Mouse (Mus musculus): Measurements from ENCODE around the gene Cabp1.

The Cabp1 gene

DNA sequence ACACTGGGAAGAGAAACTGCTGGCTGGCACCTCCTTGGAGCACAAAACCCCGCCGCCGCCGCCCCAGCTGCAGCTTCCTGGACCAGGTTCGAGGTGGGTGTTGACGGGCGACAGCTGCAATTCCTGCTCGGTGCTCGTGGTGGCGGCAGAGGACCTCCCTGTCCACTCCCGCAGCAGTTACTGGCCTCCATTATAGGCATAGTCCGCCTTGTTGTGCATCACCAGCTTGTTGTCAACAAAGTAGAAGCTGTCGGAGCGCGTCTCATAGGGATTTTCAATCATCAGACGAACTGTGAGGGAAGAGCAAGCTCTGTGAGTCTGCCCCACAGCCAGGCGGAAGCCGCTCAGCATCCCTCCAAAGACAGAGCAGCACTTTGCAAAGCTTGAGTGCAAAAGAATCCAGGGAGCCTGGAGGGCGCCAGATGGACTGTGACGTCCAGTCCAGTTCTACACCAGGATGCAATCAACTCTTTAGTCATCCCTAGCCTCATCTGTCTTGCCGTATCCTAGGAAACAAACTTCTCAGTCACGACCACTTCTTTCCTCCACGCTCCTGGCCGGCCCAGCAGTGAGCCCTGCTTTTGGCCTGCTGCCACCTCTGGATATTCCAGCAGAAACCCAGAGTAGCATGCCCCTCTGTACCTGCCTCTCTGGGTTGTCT is 68.8 kb downstream of the Cabp1 start:
- peak; percentile 89 for DNase-seq (ENCODE audit: low spot score)

GRCm38 (mm10) chr5:115124690-115125089 is 69.5 kb downstream of the Cabp1 start:
- DNase-seq (ENCODE audit: low spot score), result no peak

- DNase-seq (ENCODE audit: low spot score), result no peak
Measured at GRCm38 (mm10) chr5:115120978-115121377, 73.2 kb downstream of the Cabp1 start.

GRCm38 (mm10) chr5:115118961-115119570 is 75.1 kb downstream of the Cabp1 start, which contains the start of gene Acads:
Gene Acads (minus strand): TSS chr5:115119346.
- DNase-seq (ENCODE audit: low spot score), result peak; percentile 82
